Mouse (Mus musculus): ENCODE measurements around the gene Nt5e. TPM values are rescaled to one million over a fixed set of nuclear protein-coding genes. Genes with fewer than 3 reads are reported as not detected.

Gene Nt5e
- polyA plus RNA-seq, 1 experiment from 2014 or later, result 3.8 TPM

GRCm38 (mm10) chr9:88319226-88319625 lies 7.8 kb upstream of the Nt5e start:
- H3K4me3 ChIP-seq (replicated peaks), result no peak overlapping the region
- H3K9ac ChIP-seq, result no peak overlapping the region
- no peak for ATAC-seq
- H3K4me2 ChIP-seq (replicated peaks), result no peak overlapping the region
- H3K27ac ChIP-seq, result no peak overlapping the region
- no peaks in the 10 kb centered on the region for H3K9me3 ChIP-seq
- H3K27me3 ChIP-seq (replicated peaks), result no peaks in the 10 kb centered on the region
- H3K36me3 ChIP-seq, result no peaks in the 10 kb centered on the region
- no peaks in the 10 kb centered on the region for H3K4me1 ChIP-seq (replicated peaks)

GRCm38 (mm10) chr9:88324616-88325015 lies 2.4 kb upstream of the Nt5e start:
- 83% methylated on average over 3 of the region's 3 CpGs for WGBS
- Histone ChIP-seq H3K4me2 (replicated peaks) (no peak overlapping the region), H3K4me1 (replicated peaks) (peaks cover 6% of the 10 kb centered on the region; the same call in 1 of the 2 replicates), H3K9me3 (no peaks in the 10 kb centered on the region), H3K27me3 (replicated peaks) (no peaks in the 10 kb centered on the region; the same call in 1 of the 2 replicates), H3K36me3 (no peaks in the 10 kb centered on the region), H3K9ac (no peak overlapping the region), H3K4me3 (replicated peaks) (no peak overlapping the region), H3K27ac (no peak overlapping the region)
- ATAC-seq, result no peak

- Histone ChIP-seq H3K4me2 (replicated peaks) (no peak overlapping the region; the same call in 1 of the 2 replicates), H3K27ac (no peak overlapping the region), H3K4me1 (replicated peaks) (peaks cover 6% of the 10 kb centered on the region; the same call in 1 of the 2 replicates), H3K9me3 (no peaks in the 10 kb centered on the region), H3K36me3 (no peaks in the 10 kb centered on the region), H3K9ac (no peak overlapping the region), H3K27me3 (replicated peaks) (no peaks in the 10 kb centered on the region; the same call in 1 of the 2 replicates), H3K4me3 (replicated peaks) (no peak overlapping the region)
- WGBS, result 33% methylated on average over 5 of the region's 5 CpGs
- no peak for ATAC-seq
These were observed 1.7 kb downstream of the Nt5e start for GRCm38 (mm10) chr9:88328666-88329065.

GRCm38 (mm10) chr9:88329166-88329748 lies 2.3 kb downstream of the Nt5e start:
- Histone ChIP-seq H3K4me2 (replicated peaks) (0 out of 2 replicates have a peak overlapping the region, but pooled peaks have one; percentile 4), H3K9me3 (no peaks in the 10 kb centered on the region), H3K27ac (no peak overlapping the region), H3K36me3 (no peaks in the 10 kb centered on the region), H3K9ac (no peak overlapping the region), H3K4me1 (replicated peaks) (peaks cover 6% of the 10 kb centered on the region; the same call in 1 of the 2 replicates), H3K4me3 (replicated peaks) (no peak overlapping the region), H3K27me3 (replicated peaks) (no peaks in the 10 kb centered on the region; the same call in 1 of the 2 replicates)
- 31% methylated on average over 10 of the region's 10 CpGs for WGBS
- ATAC-seq, result no peak

- ATAC-seq, result no peak
These were observed 3.3 kb downstream of the Nt5e start for GRCm38 (mm10) chr9:88330316-88330715.

GRCm38 (mm10) chr9:88332447-88332846 lies 5.5 kb downstream of the Nt5e start:
- no peak for ATAC-seq
- H3K9ac ChIP-seq, result no peak overlapping the region
- no peak overlapping the region for H3K4me2 ChIP-seq (replicated peaks)
- H3K27me3 ChIP-seq (replicated peaks), result no peaks in the 10 kb centered on the region; the same call in 1 of the 2 replicates
- no peaks in the 10 kb centered on the region for H3K9me3 ChIP-seq
- no peak overlapping the region for H3K27ac ChIP-seq
- 55% methylated on average over 3 of the region's 3 CpGs for WGBS
- H3K4me3 ChIP-seq (replicated peaks), result no peak overlapping the region
- H3K36me3 ChIP-seq, result no peaks in the 10 kb centered on the region
- H3K4me1 ChIP-seq (replicated peaks), result peaks cover 4% of the 10 kb centered on the region; the same call in 1 of the 2 replicates

More at GRCm38 (mm10) chr9:88330316-88330715, 3.3 kb downstream of the Nt5e start:
- Histone ChIP-seq H3K4me1 (replicated peaks) (peaks cover 6% of the 10 kb centered on the region; the same call in 1 of the 2 replicates), H3K4me3 (replicated peaks) (no peak overlapping the region), H3K9me3 (no peaks in the 10 kb centered on the region), H3K27me3 (replicated peaks) (no peaks in the 10 kb centered on the region; the same call in 1 of the 2 replicates), H3K27ac (no peak overlapping the region), H3K9ac (no peak overlapping the region), H3K36me3 (no peaks in the 10 kb centered on the region), H3K4me2 (replicated peaks) (no peak overlapping the region)
- 70% methylated on average over 3 of the region's 3 CpGs for WGBS

GRCm38 (mm10) chr9:88335839-88336238 lies 8.8 kb downstream of the Nt5e start:
- H3K27ac ChIP-seq, result no peak overlapping the region
- no peaks in the 10 kb centered on the region for H3K4me1 ChIP-seq (replicated peaks)
- H3K36me3 ChIP-seq, result no peaks in the 10 kb centered on the region
- no peak overlapping the region for H3K4me2 ChIP-seq (replicated peaks)
- no peak overlapping the region for H3K4me3 ChIP-seq (replicated peaks)
- H3K9ac ChIP-seq, result no peak overlapping the region
- no peak for ATAC-seq
- H3K27me3 ChIP-seq (replicated peaks), result no peaks in the 10 kb centered on the region
- no peaks in the 10 kb centered on the region for H3K9me3 ChIP-seq
- WGBS, result 79% methylated on average over 2 of the region's 2 CpGs

GRCm38 (mm10) chr9:88340819-88341218 lies 13.8 kb downstream of the Nt5e start:
- Histone ChIP-seq H3K27ac (no peak overlapping the region), H3K9ac (no peak overlapping the region), H3K4me2 (replicated peaks) (no peak overlapping the region), H3K9me3 (no peaks in the 10 kb centered on the region), H3K4me3 (replicated peaks) (no peak overlapping the region), H3K36me3 (no peaks in the 10 kb centered on the region), H3K4me1 (replicated peaks) (no peaks in the 10 kb centered on the region), H3K27me3 (replicated peaks) (no peaks in the 10 kb centered on the region)
- WGBS, result 85% methylated on average over 3 of the region's 3 CpGs
- no peak for ATAC-seq

- no peak overlapping the region for H3K9ac ChIP-seq
- 74% methylated on average over 7 of the region's 7 CpGs for WGBS
- no peak overlapping the region for H3K4me3 ChIP-seq (replicated peaks)
- no peak overlapping the region for H3K4me2 ChIP-seq (replicated peaks)
- no peaks in the 10 kb centered on the region for H3K36me3 ChIP-seq
- no peak for ATAC-seq
- no peak overlapping the region for H3K27ac ChIP-seq
- H3K9me3 ChIP-seq, result no peaks in the 10 kb centered on the region
- no peaks in the 10 kb centered on the region for H3K4me1 ChIP-seq (replicated peaks)
- H3K27me3 ChIP-seq (replicated peaks), result no peaks in the 10 kb centered on the region
These were observed 15.2 kb downstream of the Nt5e start for GRCm38 (mm10) chr9:88342241-88342640.

GRCm38 (mm10) chr9:88342701-88343100 lies 15.7 kb downstream of the Nt5e start:
- H3K36me3 ChIP-seq, result no peaks in the 10 kb centered on the region
- H3K27me3 ChIP-seq (replicated peaks), result no peaks in the 10 kb centered on the region
- H3K9ac ChIP-seq, result no peak overlapping the region
- WGBS, result 68% methylated on average over 3 of the region's 3 CpGs
- H3K4me1 ChIP-seq (replicated peaks), result no peaks in the 10 kb centered on the region
- H3K4me3 ChIP-seq (replicated peaks), result no peak overlapping the region
- ATAC-seq, result no peak
- no peak overlapping the region for H3K27ac ChIP-seq
- H3K9me3 ChIP-seq, result no peaks in the 10 kb centered on the region
- H3K4me2 ChIP-seq (replicated peaks), result no peak overlapping the region

GRCm38 (mm10) chr9:88344424-88344823 lies 17.4 kb downstream of the Nt5e start:
- H3K36me3 ChIP-seq, result no peaks in the 10 kb centered on the region
- H3K9ac ChIP-seq, result no peak overlapping the region
- no peak overlapping the region for H3K4me2 ChIP-seq (replicated peaks)
- no peak overlapping the region for H3K27ac ChIP-seq
- WGBS, result 78% methylated on average over 2 of the region's 2 CpGs
- H3K4me1 ChIP-seq (replicated peaks), result no peaks in the 10 kb centered on the region
- no peak for ATAC-seq
- no peak overlapping the region for H3K4me3 ChIP-seq (replicated peaks)
- no peaks in the 10 kb centered on the region for H3K27me3 ChIP-seq (replicated peaks)
- no peaks in the 10 kb centered on the region for H3K9me3 ChIP-seq

- ATAC-seq, result no peak
- 60% methylated on average over 5 of the region's 5 CpGs for WGBS
- Histone ChIP-seq H3K27ac (no peak overlapping the region), H3K4me2 (replicated peaks) (no peak overlapping the region), H3K9me3 (no peaks in the 10 kb centered on the region), H3K27me3 (replicated peaks) (no peaks in the 10 kb centered on the region), H3K36me3 (no peaks in the 10 kb centered on the region), H3K4me3 (replicated peaks) (no peak overlapping the region), H3K9ac (no peak overlapping the region), H3K4me1 (replicated peaks) (no peaks in the 10 kb centered on the region)
These were observed 19.9 kb downstream of the Nt5e start for GRCm38 (mm10) chr9:88346857-88347256.

- 87% methylated on average over 6 of the region's 6 CpGs for WGBS
- Histone ChIP-seq H3K27me3 (replicated peaks) (no peaks in the 10 kb centered on the region), H3K9ac (no peak overlapping the region), H3K36me3 (no peaks in the 10 kb centered on the region), H3K27ac (no peak overlapping the region), H3K9me3 (no peaks in the 10 kb centered on the region), H3K4me2 (replicated peaks) (no peak overlapping the region), H3K4me1 (replicated peaks) (no peaks in the 10 kb centered on the region), H3K4me3 (replicated peaks) (no peak overlapping the region)
- no peak for ATAC-seq
These were observed 21.6 kb downstream of the Nt5e start for GRCm38 (mm10) chr9:88348623-88349022.
